Mouse (Mus musculus): Measurements from ENCODE around the gene Mpdz.

GRCm38 (mm10) chr4:81421621-81422020 lies 21.0 kb downstream of the Mpdz start:
- no peak for TF ChIP-seq CTCF (IDR thresholded peaks at IDR 0.05; ENCODE audit: low read depth, low read length)
- no peak for TF ChIP-seq POLR2A (IDR thresholded peaks at IDR 0.05; ENCODE audit: extremely low read depth, insufficient read depth, low read length)
